Mouse (Mus musculus): ENCODE data around the gene Cracr2a. TPM values are rescaled to one million over a fixed set of nuclear protein-coding genes. Genes with fewer than 3 reads are reported as not detected.
A peak's percentile ranks its signal among the peaks of the same experiment; 100 is the strongest.

Cracr2a gene
- polyA plus RNA-seq, 1 experiment from 2014 or later: 1.9 TPM

- Histone ChIP-seq H3K36me3 (ENCODE audit: control insufficient read depth, insufficient read depth) (no peaks in the 10 kb centered on the region), H3K4me2 (ENCODE audit: low read depth, low read length) (no peak overlapping the region), H3K27ac (ENCODE audit: low read length) (no peak overlapping the region), H3K4me3 (ENCODE audit: low read length) (no peak overlapping the region), H3K4me1 (ENCODE audit: control insufficient read depth, insufficient read depth, low read length) (peaks cover 10% of the 10 kb centered on the region), H3K9ac (ENCODE audit: low read length) (no peak overlapping the region), H3K9me3 (replicated peaks; ENCODE audit: control insufficient read depth, low read length) (no peaks in the 10 kb centered on the region), H3K27me3 (ENCODE audit: control insufficient read depth, insufficient read depth, low read length) (no peaks in the 10 kb centered on the region)
- ATAC-seq (replicated peaks; ENCODE audit: extremely low read depth, insufficient read depth, low FRiP score): no peak
- 51% methylated on average over 7 of the region's 7 CpGs for WGBS
These were observed 17.2 kb downstream of the Cracr2a start for GRCm38 (mm10) chr6:127578316-127578715.

GRCm38 (mm10) chr6:127578810-127579209 lies 17.7 kb downstream of the Cracr2a start:
- WGBS: 63% methylated on average over 5 of the region's 5 CpGs
- Histone ChIP-seq H3K27ac (ENCODE audit: low read length) (no peak overlapping the region), H3K9me3 (replicated peaks; ENCODE audit: control insufficient read depth, low read length) (no peaks in the 10 kb centered on the region), H3K4me1 (ENCODE audit: control insufficient read depth, insufficient read depth, low read length) (peaks cover 10% of the 10 kb centered on the region), H3K27me3 (ENCODE audit: control insufficient read depth, insufficient read depth, low read length) (no peaks in the 10 kb centered on the region), H3K4me3 (ENCODE audit: low read length) (no peak overlapping the region), H3K36me3 (ENCODE audit: control insufficient read depth, insufficient read depth) (no peaks in the 10 kb centered on the region), H3K4me2 (ENCODE audit: low read depth, low read length) (no peak overlapping the region), H3K9ac (ENCODE audit: low read length) (no peak overlapping the region)
- ATAC-seq (replicated peaks; ENCODE audit: extremely low read depth, insufficient read depth, low FRiP score): no peak

- Histone ChIP-seq H3K4me1 (ENCODE audit: control insufficient read depth, insufficient read depth, low read length) (peaks cover 10% of the 10 kb centered on the region), H3K36me3 (ENCODE audit: control insufficient read depth, insufficient read depth) (no peaks in the 10 kb centered on the region), H3K9me3 (replicated peaks; ENCODE audit: control insufficient read depth, low read length) (no peaks in the 10 kb centered on the region), H3K4me3 (ENCODE audit: low read length) (peak overlapping the region; percentile 35), H3K27ac (ENCODE audit: low read length) (no peak overlapping the region), H3K4me2 (ENCODE audit: low read depth, low read length) (peak overlapping the region; percentile 62), H3K27me3 (ENCODE audit: control insufficient read depth, insufficient read depth, low read length) (no peaks in the 10 kb centered on the region), H3K9ac (ENCODE audit: low read length) (no peak overlapping the region; the same call in 1 of the 2 replicates)
- 38% methylated on average over 12 of the region's 12 CpGs for WGBS
- 0 out of 2 replicates have a peak, but pooled peaks have one; percentile 20 for ATAC-seq (replicated peaks; ENCODE audit: extremely low read depth, insufficient read depth, low FRiP score)
These were observed 20.8 kb downstream of the Cracr2a start for GRCm38 (mm10) chr6:127581915-127582314.

GRCm38 (mm10) chr6:127582391-127583176 lies 21.4 kb downstream of the Cracr2a start:
- H3K36me3 ChIP-seq (ENCODE audit: control insufficient read depth, insufficient read depth): no peaks in the 10 kb centered on the region
- ATAC-seq (replicated peaks; ENCODE audit: extremely low read depth, insufficient read depth, low FRiP score): peak; percentile 82
- peak overlapping the region; percentile 17 for H3K27ac ChIP-seq (ENCODE audit: low read length)
- WGBS: 5% methylated on average over 15 of the region's 15 CpGs
- H3K9me3 ChIP-seq (replicated peaks; ENCODE audit: control insufficient read depth, low read length): no peaks in the 10 kb centered on the region
- no peaks in the 10 kb centered on the region for H3K27me3 ChIP-seq (ENCODE audit: control insufficient read depth, insufficient read depth, low read length)
- H3K4me3 ChIP-seq (ENCODE audit: low read length): peak overlapping the region; percentile 35
- peak overlapping the region; percentile 62 for H3K4me2 ChIP-seq (ENCODE audit: low read depth, low read length)
- H3K9ac ChIP-seq (ENCODE audit: low read length): peak overlapping the region; percentile 22
- H3K4me1 ChIP-seq (ENCODE audit: control insufficient read depth, insufficient read depth, low read length): peaks cover 10% of the 10 kb centered on the region

GRCm38 (mm10) chr6:127591467-127591866 lies 30.3 kb downstream of the Cracr2a start:
- 61% methylated on average over 3 of the region's 3 CpGs for WGBS
- no peaks in the 10 kb centered on the region for H3K36me3 ChIP-seq (ENCODE audit: control insufficient read depth, insufficient read depth)
- H3K27me3 ChIP-seq (ENCODE audit: control insufficient read depth, insufficient read depth, low read length): peaks cover 3% of the 10 kb centered on the region; the same call in 1 of the 2 replicates
- H3K9ac ChIP-seq (ENCODE audit: low read length): no peak overlapping the region
- H3K4me1 ChIP-seq (ENCODE audit: control insufficient read depth, insufficient read depth, low read length): no peaks in the 10 kb centered on the region
- no peaks in the 10 kb centered on the region for H3K9me3 ChIP-seq (replicated peaks; ENCODE audit: control insufficient read depth, low read length)
- H3K4me3 ChIP-seq (ENCODE audit: low read length): no peak overlapping the region
- no peak for ATAC-seq (replicated peaks; ENCODE audit: extremely low read depth, insufficient read depth, low FRiP score)
- H3K27ac ChIP-seq (ENCODE audit: low read length): no peak overlapping the region
- no peak overlapping the region for H3K4me2 ChIP-seq (ENCODE audit: low read depth, low read length)

GRCm38 (mm10) chr6:127593487-127593886 lies 32.3 kb downstream of the Cracr2a start:
- Histone ChIP-seq H3K36me3 (ENCODE audit: control insufficient read depth, insufficient read depth) (no peaks in the 10 kb centered on the region), H3K4me1 (ENCODE audit: control insufficient read depth, insufficient read depth, low read length) (no peaks in the 10 kb centered on the region), H3K4me3 (ENCODE audit: low read length) (no peak overlapping the region), H3K9me3 (replicated peaks; ENCODE audit: control insufficient read depth, low read length) (no peaks in the 10 kb centered on the region), H3K4me2 (ENCODE audit: low read depth, low read length) (no peak overlapping the region), H3K9ac (ENCODE audit: low read length) (no peak overlapping the region), H3K27me3 (ENCODE audit: control insufficient read depth, insufficient read depth, low read length) (peaks cover 3% of the 10 kb centered on the region; the same call in 1 of the 2 replicates), H3K27ac (ENCODE audit: low read length) (no peak overlapping the region)
- no peak for ATAC-seq (replicated peaks; ENCODE audit: extremely low read depth, insufficient read depth, low FRiP score)
- WGBS: 60% methylated on average over 4 of the region's 4 CpGs

GRCm38 (mm10) chr6:127599280-127599679 lies 38.1 kb downstream of the Cracr2a start:
- Histone ChIP-seq H3K27me3 (ENCODE audit: control insufficient read depth, insufficient read depth, low read length) (no peaks in the 10 kb centered on the region), H3K4me3 (ENCODE audit: low read length) (no peak overlapping the region), H3K4me1 (ENCODE audit: control insufficient read depth, insufficient read depth, low read length) (no peaks in the 10 kb centered on the region), H3K9me3 (replicated peaks; ENCODE audit: control insufficient read depth, low read length) (peaks cover 7% of the 10 kb centered on the region), H3K9ac (ENCODE audit: low read length) (no peak overlapping the region), H3K27ac (ENCODE audit: low read length) (no peak overlapping the region), H3K4me2 (ENCODE audit: low read depth, low read length) (no peak overlapping the region), H3K36me3 (ENCODE audit: control insufficient read depth, insufficient read depth) (no peaks in the 10 kb centered on the region)
- ATAC-seq (replicated peaks; ENCODE audit: extremely low read depth, insufficient read depth, low FRiP score): no peak
- WGBS: 74% methylated on average over 6 of the region's 6 CpGs

- peaks cover 7% of the 10 kb centered on the region for H3K9me3 ChIP-seq (replicated peaks; ENCODE audit: control insufficient read depth, low read length)
- peak; percentile 34; the same call in 1 of the 2 replicates for ATAC-seq (replicated peaks; ENCODE audit: extremely low read depth, insufficient read depth, low FRiP score)
- H3K27ac ChIP-seq (ENCODE audit: low read length): no peak overlapping the region
- no peaks in the 10 kb centered on the region for H3K36me3 ChIP-seq (ENCODE audit: control insufficient read depth, insufficient read depth)
- H3K4me1 ChIP-seq (ENCODE audit: control insufficient read depth, insufficient read depth, low read length): no peaks in the 10 kb centered on the region
- WGBS: 67% methylated on average over 15 of the region's 15 CpGs
- H3K4me3 ChIP-seq (ENCODE audit: low read length): no peak overlapping the region
- H3K27me3 ChIP-seq (ENCODE audit: control insufficient read depth, insufficient read depth, low read length): no peaks in the 10 kb centered on the region
- no peak overlapping the region for H3K4me2 ChIP-seq (ENCODE audit: low read depth, low read length)
- H3K9ac ChIP-seq (ENCODE audit: low read length): no peak overlapping the region
These were observed 44.2 kb downstream of the Cracr2a start for GRCm38 (mm10) chr6:127605067-127606025.

- H3K4me2 ChIP-seq (ENCODE audit: low read depth, low read length): no peak overlapping the region
- no peaks in the 10 kb centered on the region for H3K36me3 ChIP-seq (ENCODE audit: control insufficient read depth, insufficient read depth)
- H3K4me3 ChIP-seq (ENCODE audit: low read length): no peak overlapping the region
- no peak for ATAC-seq (replicated peaks; ENCODE audit: extremely low read depth, insufficient read depth, low FRiP score)
- no peak overlapping the region for H3K9ac ChIP-seq (ENCODE audit: low read length)
- H3K4me1 ChIP-seq (ENCODE audit: control insufficient read depth, insufficient read depth, low read length): peaks cover 5% of the 10 kb centered on the region; the same call in 1 of the 2 replicates
- no peak overlapping the region for H3K27ac ChIP-seq (ENCODE audit: low read length)
- no peaks in the 10 kb centered on the region for H3K9me3 ChIP-seq (replicated peaks; ENCODE audit: control insufficient read depth, low read length)
- H3K27me3 ChIP-seq (ENCODE audit: control insufficient read depth, insufficient read depth, low read length): no peaks in the 10 kb centered on the region
These were observed 48.5 kb downstream of the Cracr2a start for GRCm38 (mm10) chr6:127609673-127610072.
